37 mouse cellular contexts compared by ENCODE assay signal in the genomic region with DNA sequence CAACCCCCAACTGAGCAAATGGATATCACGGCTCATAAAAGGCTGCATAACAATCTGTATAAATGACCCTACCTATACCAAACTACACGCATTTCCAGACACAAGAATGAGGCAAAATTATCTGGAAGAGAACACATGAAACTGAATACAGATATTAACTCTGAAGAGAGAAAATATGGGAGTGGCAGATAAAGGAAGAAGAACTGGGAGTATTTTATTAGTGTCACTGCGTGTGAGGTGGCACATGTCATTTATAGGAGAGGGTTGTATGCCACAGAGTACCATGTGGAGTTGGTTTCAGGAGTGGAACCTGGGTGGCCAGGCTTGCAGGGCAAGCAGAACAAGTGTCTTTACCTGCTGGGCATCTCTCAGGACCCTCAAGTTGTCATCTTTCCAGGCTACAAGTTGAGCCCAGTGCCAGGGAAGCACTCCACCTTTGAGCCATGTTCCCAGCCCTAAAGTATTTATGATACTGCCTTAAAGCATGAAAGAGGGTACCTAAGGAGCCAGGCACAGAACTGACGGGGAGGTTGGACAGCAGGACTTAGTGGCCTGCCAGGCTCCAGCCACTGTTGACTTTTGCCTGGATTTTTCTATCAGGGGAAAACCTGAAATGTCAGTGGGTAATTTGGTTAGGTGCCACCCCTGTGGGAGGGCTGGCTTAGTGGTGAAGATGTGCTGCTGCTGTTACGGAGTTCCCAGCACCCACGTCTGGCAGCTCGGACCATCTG. TPM values are rescaled to one million over a fixed set of nuclear protein-coding genes. Genes with fewer than 3 reads are reported as not detected.
DNase-seq lines count a peak whose midpoint lies in the region; ATAC-seq lines count a peak whose summit lies in the region.
"Had no signal": no experiment of that assay in that cellular context is flagged by ENCODE, and none has a peak within 500 bp of the region (broad histone marks: within the 10 kb centered on the region; RNA-seq: fewer than 3 reads in every experiment).

No protein-coding gene starts in this region.

- WGBS in forebrain, embryonic 10.5 days, result 89% methylated on average over 7 of the region's 7 CpGs
- WGBS in forebrain, embryonic 16.5 days, result 90% methylated on average over 7 of the region's 7 CpGs
- WGBS in liver, embryonic 16.5 days (ENCODE audit: insufficient replicate concordance), result 40% methylated on average over 7 of the region's 7 CpGs

- no peak overlapping the region for H3K27ac ChIP-seq in forebrain, embryonic 10.5 days
- no peak overlapping the region for H3K27ac ChIP-seq in forebrain, embryonic 16.5 days (ENCODE audit: low read length)
- H3K27ac ChIP-seq in liver, embryonic 16.5 days (ENCODE audit: low read length), result peak overlapping the region; percentile 93
- H3K27ac ChIP-seq: embryonic facial prominence, embryonic 12.5 days; forebrain, embryonic 13.5 days; gastrocnemius, adult 2 months; heart, adult 2 months; heart, embryonic 13.5 days; kidney, embryonic 15.5 days; limb, embryonic 12.5 days; macrophage; neural tube, embryonic 13.5 days had no signal

- no peak overlapping the region for H3K4me2 ChIP-seq in forebrain, embryonic 16.5 days (ENCODE audit: low read length)
- peak overlapping the region; percentile 49 for H3K4me2 ChIP-seq in liver, embryonic 16.5 days (ENCODE audit: low read depth, low read length)
- H3K4me2 ChIP-seq: embryonic facial prominence, embryonic 12.5 days; forebrain, embryonic 13.5 days; heart, embryonic 13.5 days; kidney, embryonic 15.5 days; limb, embryonic 12.5 days; midbrain, embryonic 11.5 days; neural tube, embryonic 13.5 days had no signal

- no peaks in the 10 kb centered on the region for H3K4me1 ChIP-seq in forebrain, embryonic 10.5 days
- H3K4me1 ChIP-seq in forebrain, embryonic 16.5 days (replicated peaks; ENCODE audit: control insufficient read depth, insufficient read depth, low read length), result no peaks in the 10 kb centered on the region
- peaks cover 39% of the 10 kb centered on the region for H3K4me1 ChIP-seq in liver, embryonic 16.5 days (ENCODE audit: control insufficient read depth, low read depth, low read length)
- H3K4me1 ChIP-seq: embryonic facial prominence, embryonic 12.5 days; forebrain, embryonic 13.5 days; heart, embryonic 13.5 days; kidney, embryonic 15.5 days; limb, embryonic 12.5 days; neural tube, embryonic 13.5 days had no signal

- no peak overlapping the region for H3K4me3 ChIP-seq in forebrain, embryonic 10.5 days
- no peak overlapping the region for H3K4me3 ChIP-seq in forebrain, embryonic 16.5 days (replicated peaks; ENCODE audit: low read length)
- no peak overlapping the region for H3K4me3 ChIP-seq in liver, embryonic 16.5 days (ENCODE audit: low read depth, low read length)
- H3K4me3 ChIP-seq: embryonic facial prominence, embryonic 12.5 days; forebrain, embryonic 13.5 days; gastrocnemius, adult 2 months; heart, adult 2 months; heart, embryonic 13.5 days; kidney, embryonic 15.5 days; limb, embryonic 12.5 days; myocyte; neural tube, embryonic 13.5 days had no signal

- H3K9me3 ChIP-seq in forebrain, embryonic 10.5 days, result no peaks in the 10 kb centered on the region
- H3K9me3 ChIP-seq in forebrain, embryonic 16.5 days (ENCODE audit: control insufficient read depth, low read length), result no peaks in the 10 kb centered on the region
- no peaks in the 10 kb centered on the region for H3K9me3 ChIP-seq in liver, embryonic 16.5 days (replicated peaks; ENCODE audit: control insufficient read depth, low read length)
- H3K9me3 ChIP-seq: embryonic facial prominence, embryonic 12.5 days; forebrain, embryonic 13.5 days; heart, embryonic 13.5 days; kidney, embryonic 15.5 days; limb, embryonic 12.5 days; neural tube, embryonic 13.5 days had no signal

- DNase-seq in forebrain, embryonic 10.5 days (ENCODE audit: extremely low spot score, low spot score), result peak; percentile 9
- DNase-seq in MEL-GATA-1-ER (ENCODE audit: extremely low read depth, low read depth), result peak; percentile 45
- DNase-seq in cerebellum, adult 9-11 months, result no peak
- no peak for DNase-seq in adrenal gland, adult 8-10 months
- DNase-seq: adrenal gland, postnatal 25 days; cerebellum, adult 2 months; cerebellum, postnatal 25 days; gastrocnemius, adult 2 months; gastrocnemius, postnatal 36 days; heart, adult 2 months; heart, postnatal 10 days; kidney, adult 18-20 months; kidney, postnatal 25 days; lung, adult 18-20 months; right cerebral cortex, postnatal 4 days had no signal

- no peak overlapping the region for H3K9ac ChIP-seq in forebrain, embryonic 16.5 days (replicated peaks; ENCODE audit: low read depth, low read length)
- H3K9ac ChIP-seq in liver, embryonic 16.5 days (ENCODE audit: low read depth, low read length), result peak overlapping the region; percentile 46
- H3K9ac ChIP-seq: embryonic facial prominence, embryonic 12.5 days; forebrain, embryonic 13.5 days; heart, embryonic 13.5 days; kidney, embryonic 15.5 days; limb, embryonic 12.5 days; neural tube, embryonic 13.5 days had no signal

- no peaks in the 10 kb centered on the region for H3K27me3 ChIP-seq in forebrain, embryonic 10.5 days (ENCODE audit: poor library complexity, severe bottlenecking)
- H3K27me3 ChIP-seq in forebrain, embryonic 16.5 days (replicated peaks; ENCODE audit: control insufficient read depth, insufficient read depth, low read length), result no peaks in the 10 kb centered on the region
- no peaks in the 10 kb centered on the region for H3K27me3 ChIP-seq in liver, embryonic 16.5 days (ENCODE audit: control insufficient read depth, insufficient read depth, low read depth, low read length)
- H3K27me3 ChIP-seq: embryonic facial prominence, embryonic 12.5 days; forebrain, embryonic 13.5 days; heart, embryonic 13.5 days; kidney, embryonic 15.5 days; limb, embryonic 12.5 days; neural tube, embryonic 13.5 days had no signal

- H3K36me3 ChIP-seq in forebrain, embryonic 10.5 days (replicated peaks), result no peaks in the 10 kb centered on the region
- H3K36me3 ChIP-seq in forebrain, embryonic 16.5 days (ENCODE audit: control insufficient read depth, insufficient read depth), result no peaks in the 10 kb centered on the region
- H3K36me3 ChIP-seq in liver, embryonic 16.5 days (ENCODE audit: control insufficient read depth, insufficient read depth), result no peaks in the 10 kb centered on the region
- H3K36me3 ChIP-seq: embryonic facial prominence, embryonic 12.5 days; heart, embryonic 13.5 days; kidney, embryonic 15.5 days; limb, embryonic 12.5 days; neural tube, embryonic 13.5 days had no signal

- no peak for ATAC-seq in forebrain, embryonic 16.5 days
- peak; percentile 54 for ATAC-seq in erythroid progenitor cell, adult 5-6 weeks (replicated peaks; ENCODE audit: low FRiP score, poor library complexity, severe bottlenecking)
- peak; percentile 70 for ATAC-seq in liver, embryonic 16.5 days (ENCODE audit: low read depth)
- ATAC-seq in megakaryocyte, adult 5-6 weeks (ENCODE audit: poor library complexity, severe bottlenecking), result no peak
- ATAC-seq: forebrain, embryonic 13.5 days; hindbrain, embryonic 16.5 days; lung, postnatal 0 days had no signal

RNA-seq across cellular contexts. Expression of gene Msmp, which starts 14.5 kb away (rescaled TPM):
- 0.97 TPM in 1 of 2 replicates, not detected in the other for polyA plus RNA-seq in forebrain, embryonic 10.5 days (2016; fragmentation: Nextera tagmentation; extraction: Ambion mirVana)
- polyA plus RNA-seq in forebrain, embryonic 16.5 days (2015; fragmentation: Nextera tagmentation; extraction: Ambion mirVana), result 1.5 and 1.7 TPM in 2 replicates
- total RNA-seq in erythroid progenitor cell, adult 5-6 weeks (2015; ENCODE audit: low replicate concordance), result not detected in 2 replicates
- total RNA-seq in erythroid progenitor cell, adult 5-6 weeks (2017; ENCODE audit: low replicate concordance), result not detected in 2 replicates
- 0.25 TPM in 1 of 2 replicates, not detected in the other for polyA plus RNA-seq in liver, embryonic 16.5 days (2015; fragmentation: Nextera tagmentation; extraction: Ambion mirVana)
- total RNA-seq in adrenal gland, adult 8-10 months (2022), result 1 to 10 TPM; 2.0 to 2.7 (median 2.4) TPM
- not detected in 2 replicates for total RNA-seq in megakaryocyte, adult 5-6 weeks (2015)
- total RNA-seq in megakaryocyte, adult 5-6 weeks (2017), result not detected in 2 replicates
- total RNA-seq: layer of hippocampus, adult 18-20 months; layer of hippocampus, postnatal 10 days; left cerebral cortex, adult 18-20 months; midbrain, postnatal 0 days had no signal
- polyA plus RNA-seq: C2C12; cerebellum, adult 2 months; frontal cortex, adult 2 months; macrophage; myocyte; neural tube, embryonic 13.5 days; urinary bladder, adult 2 months had no signal

RNA-seq across cellular contexts. Expression of gene Gba2, which starts 20.1 kb away (rescaled TPM):
- polyA plus RNA-seq in forebrain, embryonic 10.5 days (2016; fragmentation: Nextera tagmentation; extraction: Ambion mirVana), result 24.3 and 26.4 TPM in 2 replicates
- 62.3 and 64.6 TPM in 2 replicates for polyA plus RNA-seq in forebrain, embryonic 16.5 days (2015; fragmentation: Nextera tagmentation; extraction: Ambion mirVana)
- total RNA-seq in erythroid progenitor cell, adult 5-6 weeks (2015; ENCODE audit: low replicate concordance), result 22.3 and 28.1 TPM in 2 replicates
- 23.5 and 32.1 TPM in 2 replicates for total RNA-seq in erythroid progenitor cell, adult 5-6 weeks (2017; ENCODE audit: low replicate concordance)
- 17.7 and 18.7 TPM in 2 replicates for polyA plus RNA-seq in liver, embryonic 16.5 days (2015; fragmentation: Nextera tagmentation; extraction: Ambion mirVana)
- total RNA-seq in adrenal gland, adult 8-10 months (2022), result 10 to 100 TPM; 11.1 to 19.1 (median 15.7) TPM
- 8.4 and 8.5 TPM in 2 replicates for total RNA-seq in megakaryocyte, adult 5-6 weeks (2015)
- total RNA-seq in megakaryocyte, adult 5-6 weeks (2017), result 9.5 and 9.8 TPM in 2 replicates

RNA-seq across cellular contexts. Expression of gene Rgp1, which starts 20.3 kb away (rescaled TPM):
- 15.3 and 24.2 TPM in 2 replicates for polyA plus RNA-seq in forebrain, embryonic 10.5 days (2016; fragmentation: Nextera tagmentation; extraction: Ambion mirVana)
- 27.0 and 30.5 TPM in 2 replicates for polyA plus RNA-seq in forebrain, embryonic 16.5 days (2015; fragmentation: Nextera tagmentation; extraction: Ambion mirVana)
- total RNA-seq in erythroid progenitor cell, adult 5-6 weeks (2015; ENCODE audit: low replicate concordance), result 29.2 and 31.0 TPM in 2 replicates
- 10.1 and 32.7 TPM in 2 replicates for total RNA-seq in erythroid progenitor cell, adult 5-6 weeks (2017; ENCODE audit: low replicate concordance)
- 15.6 and 16.7 TPM in 2 replicates for polyA plus RNA-seq in liver, embryonic 16.5 days (2015; fragmentation: Nextera tagmentation; extraction: Ambion mirVana)
- 10 to 100 TPM; 41.0 to 66.1 (median 56.9) TPM for total RNA-seq in adrenal gland, adult 8-10 months (2022)
- 18.6 and 20.8 TPM in 2 replicates for total RNA-seq in megakaryocyte, adult 5-6 weeks (2015)
- 8.2 and 24.7 TPM in 2 replicates for total RNA-seq in megakaryocyte, adult 5-6 weeks (2017)

RNA-seq across cellular contexts. Expression of gene Npr2, which starts 32.9 kb away (rescaled TPM):
- polyA plus RNA-seq in forebrain, embryonic 10.5 days (2016; fragmentation: Nextera tagmentation; extraction: Ambion mirVana), result 5.4 and 6.2 TPM in 2 replicates
- polyA plus RNA-seq in forebrain, embryonic 16.5 days (2015; fragmentation: Nextera tagmentation; extraction: Ambion mirVana), result 13.3 and 15.0 TPM in 2 replicates
- 10.8 TPM in 1 of 2 replicates, not detected in the other for total RNA-seq in erythroid progenitor cell, adult 5-6 weeks (2015; ENCODE audit: low replicate concordance)
- 0.13 TPM in 1 of 2 replicates, not detected in the other for total RNA-seq in erythroid progenitor cell, adult 5-6 weeks (2017; ENCODE audit: low replicate concordance)
- 0.49 and 0.91 TPM in 2 replicates for polyA plus RNA-seq in liver, embryonic 16.5 days (2015; fragmentation: Nextera tagmentation; extraction: Ambion mirVana)
- 10 to 100 TPM; 29.6 to 78.6 (median 54.0) TPM for total RNA-seq in adrenal gland, adult 8-10 months (2022)
- 0.29 and 1.7 TPM in 2 replicates for total RNA-seq in megakaryocyte, adult 5-6 weeks (2015)
- 0.33 and 1.3 TPM in 2 replicates for total RNA-seq in megakaryocyte, adult 5-6 weeks (2017)
- polyA plus RNA-seq: macrophage had no signal

RNA-seq across cellular contexts. Expression of gene Tln1, which starts 36.3 kb away (rescaled TPM):
- polyA plus RNA-seq in forebrain, embryonic 10.5 days (2016; fragmentation: Nextera tagmentation; extraction: Ambion mirVana), result 42.5 and 43.0 TPM in 2 replicates
- polyA plus RNA-seq in forebrain, embryonic 16.5 days (2015; fragmentation: Nextera tagmentation; extraction: Ambion mirVana), result 49.5 and 54.6 TPM in 2 replicates
- 111 and 144 TPM in 2 replicates for total RNA-seq in erythroid progenitor cell, adult 5-6 weeks (2015; ENCODE audit: low replicate concordance)
- 643 and 746 TPM in 2 replicates for total RNA-seq in erythroid progenitor cell, adult 5-6 weeks (2017; ENCODE audit: low replicate concordance)
- 38.2 and 40.2 TPM in 2 replicates for polyA plus RNA-seq in liver, embryonic 16.5 days (2015; fragmentation: Nextera tagmentation; extraction: Ambion mirVana)
- total RNA-seq in adrenal gland, adult 8-10 months (2022), result 100 to 1,000 TPM; 249 to 319 (median 289) TPM
- total RNA-seq in megakaryocyte, adult 5-6 weeks (2015), result 226 and 299 TPM in 2 replicates
- total RNA-seq in megakaryocyte, adult 5-6 weeks (2017), result 408 and 426 TPM in 2 replicates

Comparison
In these comparisons a context has a peak if more than half of its experiments do, and no peak if none do; other contexts are left out.
1. DNase-seq: peak in forebrain, embryonic 10.5 days (single experiment) and MEL-GATA-1-ER (single experiment); none in cerebellum, adult 9-11 months (single experiment) and adrenal gland, adult 8-10 months (single experiment).
2. ATAC-seq: peak in erythroid progenitor cell, adult 5-6 weeks (single experiment) and liver, embryonic 16.5 days (single experiment); none in forebrain, embryonic 16.5 days (single experiment) and megakaryocyte, adult 5-6 weeks (single experiment).